ENCODE assay signal across 12 mouse cellular contexts in the genomic region with DNA sequence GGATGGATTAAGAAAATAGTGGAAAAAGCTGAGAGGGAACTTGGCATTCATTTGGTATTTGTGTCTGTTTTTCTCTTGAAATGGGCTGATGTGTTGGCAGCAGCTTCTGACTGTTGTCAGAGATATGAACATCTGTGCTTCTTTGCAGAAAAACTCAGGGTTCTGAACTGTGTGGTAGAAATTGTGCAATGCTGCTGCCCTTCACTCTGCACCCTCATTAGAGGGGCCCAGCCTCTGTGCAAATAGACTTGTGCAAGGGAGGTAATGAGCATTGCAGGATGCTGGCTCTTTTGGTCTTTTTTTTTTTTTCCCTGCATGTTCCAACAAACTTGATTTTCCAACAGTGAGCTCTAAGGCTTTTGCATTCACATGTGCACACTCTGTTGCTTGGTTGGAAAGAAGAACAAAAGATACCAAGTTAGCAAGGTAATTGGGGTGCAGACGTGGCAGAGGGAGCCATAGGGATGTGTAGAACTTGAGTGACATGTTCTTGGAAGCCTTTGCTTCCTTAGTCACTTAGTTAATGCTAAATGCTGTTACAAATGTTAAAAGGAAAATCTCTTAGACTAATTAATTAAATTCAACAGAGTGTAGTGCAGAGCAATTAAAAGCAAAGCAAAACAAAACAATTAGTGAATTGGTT. TPM values are rescaled to one million over a fixed set of nuclear protein-coding genes. Genes with fewer than 3 reads are reported as not detected.
DNase-seq lines count a peak whose midpoint lies in the region; ATAC-seq and TF ChIP-seq lines count a peak whose summit lies in the region.
"Had no signal": no experiment of that assay in that cellular context is flagged by ENCODE, and none has a peak within 500 bp of the region (broad histone marks: within the 10 kb centered on the region; RNA-seq: fewer than 3 reads in every experiment).

No protein-coding gene starts in this region.

- no peak overlapping the region for H3K9ac ChIP-seq in hindbrain, postnatal 0 days (replicated peaks; ENCODE audit: low read length)
- H3K9ac ChIP-seq: heart, embryonic 15.5 days; limb, embryonic 15.5 days; stomach, embryonic 15.5 days had no signal

- H3K27me3 ChIP-seq in heart, embryonic 10.5 days (ENCODE audit: insufficient read depth, poor library complexity, severe bottlenecking), result no peaks in the 10 kb centered on the region
- H3K27me3 ChIP-seq in hindbrain, postnatal 0 days (ENCODE audit: insufficient read depth, low read length), result no peaks in the 10 kb centered on the region
- H3K27me3 ChIP-seq: heart, embryonic 15.5 days; limb, embryonic 15.5 days; stomach, embryonic 15.5 days had no signal

- H3K36me3 ChIP-seq in heart, embryonic 10.5 days, result no peaks in the 10 kb centered on the region
- H3K36me3 ChIP-seq in hindbrain, postnatal 0 days (ENCODE audit: insufficient read depth, low read length), result no peaks in the 10 kb centered on the region
- H3K36me3 ChIP-seq: heart, embryonic 15.5 days; limb, embryonic 15.5 days; stomach, embryonic 15.5 days had no signal

- DNase-seq in heart, adult 18-20 months, result peak; percentile 59 to 81
- no peak for DNase-seq in heart, embryonic 10.5 days (ENCODE audit: low spot score)
- peak; percentile 56 for DNase-seq in adipocyte (ENCODE audit: low spot score)
- peak; percentile 37 for DNase-seq in hindbrain, postnatal 0 days (ENCODE audit: low spot score)
- peak; percentile 44 for DNase-seq in lung, postnatal 14 days
- no peak for DNase-seq in left cerebral cortex, postnatal 25 days (ENCODE audit: low spot score in 2 of 2)
- DNase-seq in cerebellum, postnatal 36 days, result no peak
- DNase-seq: kidney, postnatal 25 days had no signal

- 60% methylated on average over 1 of the region's 1 CpGs for WGBS in heart, embryonic 10.5 days
- 15% methylated on average over 1 of the region's 1 CpGs for WGBS in hindbrain, postnatal 0 days

- no peaks in the 10 kb centered on the region for H3K9me3 ChIP-seq in heart, embryonic 10.5 days
- H3K9me3 ChIP-seq in hindbrain, postnatal 0 days (ENCODE audit: low read length), result no peaks in the 10 kb centered on the region
- H3K9me3 ChIP-seq: heart, embryonic 15.5 days; limb, embryonic 15.5 days; stomach, embryonic 15.5 days had no signal

- no peak for ATAC-seq in hindbrain, postnatal 0 days
- no peak for ATAC-seq in monocyte, adult 5-6 weeks (replicated peaks; ENCODE audit: insufficient number of reproducible peaks, low FRiP score, low TSS enrichment, poor library complexity, severe bottlenecking)

- intact Hi-C loops in left cerebral cortex, postnatal 25 days (cut with DNase I), result no loop called here

- no peak overlapping the region for H3K27ac ChIP-seq in heart, embryonic 10.5 days
- H3K27ac ChIP-seq in hindbrain, postnatal 0 days, result no peak overlapping the region
- H3K27ac ChIP-seq: heart, embryonic 15.5 days; limb, embryonic 15.5 days; stomach, embryonic 15.5 days had no signal

- H3K4me1 ChIP-seq in heart, embryonic 10.5 days, result peaks cover 21% of the 10 kb centered on the region
- no peaks in the 10 kb centered on the region for H3K4me1 ChIP-seq in hindbrain, postnatal 0 days (ENCODE audit: insufficient read depth, low read length)

- H3K4me3 ChIP-seq in heart, embryonic 10.5 days, result no peak overlapping the region
- H3K4me3 ChIP-seq in hindbrain, postnatal 0 days (ENCODE audit: low read length), result no peak overlapping the region
- H3K4me3 ChIP-seq: heart, embryonic 15.5 days; limb, embryonic 15.5 days; stomach, embryonic 15.5 days had no signal

- no peak overlapping the region for H3K4me2 ChIP-seq in hindbrain, postnatal 0 days (ENCODE audit: low read depth, low read length)
- H3K4me2 ChIP-seq: heart, embryonic 15.5 days; limb, embryonic 15.5 days; stomach, embryonic 15.5 days had no signal

- no peak for TF ChIP-seq CTCF in hindbrain, postnatal 0 days (IDR thresholded peaks at IDR 0.05; ENCODE audit: low read depth)

RNA-seq across cellular contexts. Expression of a gene that starts 26.6 kb away (rescaled TPM):
- 1 to 10 TPM; 7.6 to 9.1 TPM for total RNA-seq in heart, adult 18-20 months (2021)
- polyA plus RNA-seq in heart, embryonic 10.5 days (2016; fragmentation: Nextera tagmentation; extraction: Ambion mirVana), result 9.4 and 11.5 TPM in 2 replicates
- 31.1 and 35.8 TPM in 2 replicates for total RNA-seq in hindbrain, postnatal 0 days (2014; rRNA removed)
- 37.4 and 37.5 TPM in 2 replicates for polyA plus RNA-seq in hindbrain, postnatal 0 days (2015; fragmentation: Nextera tagmentation; extraction: Ambion mirVana)
- total RNA-seq in monocyte, adult 5-6 weeks (2017), result 61.8 to 124 TPM (median 71.9 TPM) in 3 replicates
- 10 to 100 TPM; 58.4 to 67.7 TPM for total RNA-seq in left cerebral cortex, postnatal 25 days (2021)

Comparison
In these comparisons a context has a peak if more than half of its experiments do, and no peak if none do; other contexts are left out.
1. DNase-seq: peak in heart, adult 18-20 months (2 of 2), adipocyte (single experiment), hindbrain, postnatal 0 days (single experiment) and lung, postnatal 14 days (single experiment); none in heart, embryonic 10.5 days (single experiment), left cerebral cortex, postnatal 25 days (0 of 2) and cerebellum, postnatal 36 days (0 of 2).